Mouse (Mus musculus) liver, embryonic 14.5 days (tissue): ENCODE results near the gene 5430427O19Rik. TPM values are rescaled to one million over a fixed set of nuclear protein-coding genes. Genes with fewer than 3 reads are reported as not detected.

Source experiments
- ATAC-seq: fragments of 200-750 bp; cut with Nextera tagmentation; 2 replicates; pipeline ENCODE4 v1.8.0; 2017; ENCODE audit warnings: moderate number of reproducible peaks, mild to moderate bottlenecking, moderate library complexity; ENCODE audit not compliant: insufficient read depth
- DNase-seq, 3 experiments: peaks; one replicate each; pipeline ENCODE4 v3.0.0-alpha.2; 2012 to 2013; ENCODE audit warnings: low read depth in 3 of 3, low spot score in 3 of 3
- H3K27ac ChIP-seq: fragments of 300-500 bp; sonication (generic); 2 replicates; pipeline ENCODE4 v1.5.1; 2014; ENCODE audit warnings: moderate library complexity, mild to moderate bottlenecking, control low read depth, inconsistent platforms
- H3K27me3 ChIP-seq: fragments of 300-500 bp; sonication (generic); 2 replicates; pipeline ENCODE4 v1.6.1; 2014; ENCODE audit warnings: mild to moderate bottlenecking, low read length, moderate library complexity; ENCODE audit not compliant: control insufficient read depth, insufficient read depth
- H3K36me3 ChIP-seq: fragments of 300-500 bp; sonication (generic); replicated peaks from 2 replicates; pipeline ENCODE4 v1.6.1; 2014; ENCODE audit warnings: low read depth; ENCODE audit not compliant: control insufficient read depth, insufficient read depth
- H3K4me1 ChIP-seq, 2 experiments: fragments of 200-500 bp in 1 of 2; fragments of 300-500 bp in 1 of 2; sonication (generic) in 1 of 2; replicated peaks; 2 replicates each; pipeline ENCODE4 v1.6.1; 2012 to 2014; ENCODE audit warnings: antibody characterized with exemption in 1 of 2, inconsistent platforms in 1 of 2, low read length in 1 of 2; ENCODE audit not compliant: control insufficient read depth in 2 of 2, insufficient read depth in 2 of 2
- H3K4me2 ChIP-seq: fragments of 300-500 bp; sonication (generic); 2 replicates; pipeline ENCODE4 v1.6.1; 2014; ENCODE audit warnings: low read depth, mild to moderate bottlenecking, control low read depth, moderate library complexity
- H3K4me3 ChIP-seq, 2 experiments: fragments of 200-500 bp in 1 of 2; fragments of 300-500 bp in 1 of 2; sonication (generic) in 1 of 2; 2 replicates each; pipeline ENCODE4 v1.5.1; 2012 to 2014; ENCODE audit warnings: low read depth in 2 of 2, low read length in 2 of 2, mild to moderate bottlenecking in 2 of 2, control low read depth in 1 of 2, inconsistent platforms in 1 of 2, moderate library complexity in 1 of 2; ENCODE audit not compliant: insufficient read depth in 1 of 2
- H3K9ac ChIP-seq: fragments of 300-500 bp; sonication (generic); replicated peaks from 2 replicates; pipeline ENCODE4 v1.6.1; 2014; ENCODE audit warnings: mild to moderate bottlenecking, control low read depth, moderate library complexity
- H3K9me3 ChIP-seq: fragments of 300-500 bp; sonication (generic); 2 replicates; pipeline ENCODE4 v1.6.1; 2016; ENCODE audit warnings: low read length, mixed read lengths; ENCODE audit not compliant: control insufficient read depth
- CTCF ChIP-seq: IDR thresholded peaks from 2 replicates; pipeline ENCODE4 v1.5.1; 2016; ENCODE audit warnings: antibody characterized with exemption, low read depth, control low read depth
- EP300 ChIP-seq: IDR thresholded peaks from 2 replicates; pipeline ENCODE4 v1.6.1; 2016; ENCODE audit warnings: antibody characterized with exemption, low read depth
- WGBS: fragments of 180-500 bp; shearing (Covaris S2); extraction: QIAGEN DNeasy Blood & Tissue Kit; methylation state at CpG from one replicate; pipeline ENCODE4 v1.1.7; 2014; ENCODE audit not compliant: insufficient replicate concordance; 5-methylcytosine and 5-hydroxymethylcytosine counted together
- polyA plus RNA-seq, 2 experiments: library from polyadenylated mRNA; depleted of rRNA in 1 of 2; stranded (reverse) in 1 of 2; unstranded in 1 of 2; fragments of >200 nt; fragmentation: Nextera tagmentation in 1 of 2; extraction: Ambion mirVana in 1 of 2; gene quantifications; 2 replicates each; pipeline versions ENCODE4 v1.2.1 to v1.2.3; 2012 to 2014

5430427O19Rik gene
- polyA plus RNA-seq (2012; rRNA removed) (0.11 and 0.20 TPM in 2 replicates), polyA plus RNA-seq (2014; fragmentation: Nextera tagmentation; extraction: Ambion mirVana) (0.27 and 0.53 TPM in 2 replicates)

DNA sequence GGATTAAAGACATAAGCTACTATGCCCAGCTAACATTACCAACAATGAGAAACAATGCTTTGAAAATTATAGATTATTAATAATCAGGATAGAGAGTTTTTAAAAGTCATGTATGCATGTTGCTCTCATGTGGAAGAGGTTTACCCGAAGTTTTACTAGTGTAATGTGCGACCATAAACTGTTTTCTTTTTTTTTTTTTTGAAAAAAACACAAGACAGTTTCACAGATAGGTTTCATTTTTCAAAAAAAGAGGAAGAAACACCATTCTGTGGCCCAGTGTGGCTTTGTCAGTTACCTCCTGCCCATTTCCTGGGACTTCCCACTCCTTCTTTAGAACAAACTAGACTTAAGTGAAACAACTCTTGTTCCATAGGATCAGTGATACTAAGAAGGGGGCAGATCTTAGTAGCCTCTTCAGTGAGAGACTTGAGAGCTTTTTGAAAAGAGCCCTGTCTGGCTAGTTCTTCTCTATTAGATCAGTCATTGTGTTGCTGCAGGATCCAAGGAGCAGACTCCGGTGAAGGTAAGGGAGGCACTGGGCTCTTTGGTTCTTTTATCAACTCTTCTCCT lies at the start of gene 5430427O19Rik:
Gene 5430427O19Rik (plus strand): TSS at position 441 of the 570 bp plus-strand sequence.
- 21% methylated on average over 3 of the region's 3 CpGs for WGBS

DNA sequence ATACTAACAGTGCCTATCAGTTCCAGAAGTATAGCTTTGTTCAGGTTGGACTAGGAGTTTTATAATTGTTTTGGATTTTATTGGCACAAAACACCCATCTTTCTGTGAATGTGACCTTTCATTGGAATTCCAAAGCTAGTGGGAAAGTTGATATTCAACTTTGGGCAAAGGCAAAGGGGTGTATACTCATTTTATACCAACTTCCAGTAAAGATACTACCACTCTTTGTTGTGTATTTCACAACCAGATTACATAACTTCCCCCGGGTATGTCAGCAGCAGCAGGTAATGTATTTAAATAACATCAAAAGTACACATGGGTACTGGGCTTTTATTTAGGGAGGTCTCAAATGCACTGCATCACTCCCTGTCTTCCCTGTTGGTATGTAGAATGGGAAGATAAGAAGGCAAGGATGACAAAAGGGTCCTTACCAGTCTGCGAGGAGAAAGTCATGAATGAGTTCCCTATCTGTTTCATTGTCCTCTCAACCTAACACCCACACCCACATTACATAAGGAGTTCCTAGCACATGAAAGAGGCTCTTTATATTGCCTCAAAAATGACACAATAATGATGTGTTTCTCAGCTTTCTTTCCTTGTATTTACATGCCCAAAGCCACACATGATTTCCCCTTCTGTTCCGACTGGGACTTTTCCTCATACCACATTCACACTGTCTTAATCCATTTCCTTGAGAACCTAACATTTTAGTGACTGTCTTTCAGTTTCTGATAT lies 42.3 kb upstream of the 5430427O19Rik start:
- DNase-seq = no peak
- no peak for ATAC-seq
- Histone ChIP-seq H3K27ac (no peak overlapping the region), H3K4me2 (no peak overlapping the region), H3K36me3 (no peaks in the 10 kb centered on the region), H3K4me3 (no peak overlapping the region), H3K27me3 (no peaks in the 10 kb centered on the region), H3K9me3 (no peaks in the 10 kb centered on the region), H3K9ac (no peak overlapping the region), H3K4me1 (no peaks in the 10 kb centered on the region)
- TF ChIP-seq EP300 (no peak), CTCF (no peak)
- 49% methylated on average over 3 of the region's 3 CpGs for WGBS

More for the DNA sequence above, at the start of gene 5430427O19Rik:
- ATAC-seq (no peak), DNase-seq (peak in 1 of 3 experiments; percentile 0)
- Histone ChIP-seq H3K36me3 (no peaks in the 10 kb centered on the region), H3K27ac (no peak within 1 kb of the TSS), H3K9ac (no peak within 1 kb of the TSS), H3K4me1 (no peaks in the 10 kb centered on the region), H3K4me2 (no peak within 1 kb of the TSS), H3K4me3 (no peak within 1 kb of the TSS), H3K27me3 (no peaks in the 10 kb centered on the region), H3K9me3 (no peaks in the 10 kb centered on the region)
- TF ChIP-seq EP300 (no peak), CTCF (no peak)

DNA sequence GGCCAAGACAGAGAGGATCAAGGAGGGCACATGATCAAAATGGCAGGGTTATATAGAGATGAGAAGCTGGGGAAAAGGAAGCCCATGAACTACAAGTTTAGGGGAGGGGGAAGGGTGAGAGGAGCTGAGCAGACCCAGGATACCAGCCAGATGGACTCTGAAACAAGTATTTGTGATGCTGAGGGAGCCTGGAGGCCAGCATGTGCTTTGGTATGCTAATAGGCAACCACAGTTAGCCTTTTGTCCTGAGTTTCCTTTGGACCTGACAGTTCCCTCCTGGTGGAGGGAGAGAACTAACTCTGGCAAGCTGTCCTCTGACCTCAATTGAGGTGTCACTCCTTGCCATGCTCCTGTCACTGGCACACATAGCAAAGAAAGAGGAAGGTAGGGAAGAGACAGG lies 41.2 kb upstream of the 5430427O19Rik start:
- no peak overlapping the region for H3K27ac ChIP-seq
- no peaks in the 10 kb centered on the region for H3K36me3 ChIP-seq
- H3K9ac ChIP-seq = no peak overlapping the region
- H3K4me2 ChIP-seq = no peak overlapping the region
- H3K4me3 ChIP-seq = no peak overlapping the region
- no peak for TF ChIP-seq CTCF
- no peak for TF ChIP-seq EP300
- DNase-seq = no peak
- H3K27me3 ChIP-seq = no peaks in the 10 kb centered on the region
- no peaks in the 10 kb centered on the region for H3K9me3 ChIP-seq
- ATAC-seq = no peak
- H3K4me1 ChIP-seq = no peaks in the 10 kb centered on the region

DNA sequence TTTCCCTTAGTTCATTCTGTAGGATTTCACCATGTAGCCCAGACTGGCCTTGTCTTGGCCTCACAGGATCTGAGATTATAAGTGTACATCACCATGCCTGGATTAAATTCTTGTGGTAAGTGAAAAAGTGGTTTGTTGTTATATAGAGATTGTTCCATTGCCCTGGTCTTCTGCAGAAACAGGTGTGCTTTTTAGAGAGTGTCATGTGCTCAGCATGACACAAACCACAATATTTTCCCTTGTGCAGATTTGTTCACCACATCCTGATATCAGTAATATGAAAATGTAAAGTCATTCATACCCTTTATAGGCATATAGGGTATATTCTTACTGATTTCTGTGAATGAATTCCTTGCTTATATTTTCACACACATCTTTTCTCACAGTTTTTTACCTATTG lies 31.0 kb upstream of the 5430427O19Rik start:
- no peaks in the 10 kb centered on the region for H3K9me3 ChIP-seq
- TF ChIP-seq EP300 = no peak
- TF ChIP-seq CTCF = no peak
- H3K27me3 ChIP-seq = no peaks in the 10 kb centered on the region
- ATAC-seq (no peak), DNase-seq (no peak)
- H3K36me3 ChIP-seq = no peaks in the 10 kb centered on the region
- H3K27ac ChIP-seq = no peak overlapping the region
- no peaks in the 10 kb centered on the region for H3K4me1 ChIP-seq
- H3K4me3 ChIP-seq = no peak overlapping the region
- H3K9ac ChIP-seq = no peak overlapping the region
- H3K4me2 ChIP-seq = no peak overlapping the region

DNA sequence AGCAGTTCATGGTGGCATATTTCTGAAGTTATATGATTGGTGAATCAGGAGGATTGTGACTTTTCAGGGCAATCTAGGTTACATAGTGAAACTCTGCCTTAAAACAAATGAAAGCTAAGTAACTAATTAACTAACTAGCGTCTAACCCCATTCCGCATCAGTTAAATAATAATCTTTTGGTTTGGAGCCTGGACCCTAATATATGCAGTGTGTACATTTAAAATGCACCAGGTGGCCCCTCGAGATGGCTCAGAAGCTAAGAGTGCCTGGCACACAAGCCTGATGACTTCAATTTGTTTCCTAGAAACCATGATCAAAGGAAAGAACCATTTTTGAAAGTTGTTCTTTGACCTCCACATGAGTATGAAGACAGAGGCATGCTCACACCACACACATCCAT lies 14.2 kb upstream of the 5430427O19Rik start:
- H3K27ac ChIP-seq = no peak overlapping the region
- 55% methylated on average over 3 of the region's 3 CpGs for WGBS
- ATAC-seq = no peak

More for the DNA sequence above, 14.2 kb upstream of the 5430427O19Rik start:
- Histone ChIP-seq H3K9me3 (no peaks in the 10 kb centered on the region), H3K9ac (no peak overlapping the region), H3K4me1 (no peaks in the 10 kb centered on the region), H3K4me2 (no peak overlapping the region), H3K4me3 (no peak overlapping the region), H3K27me3 (no peaks in the 10 kb centered on the region), H3K36me3 (no peaks in the 10 kb centered on the region)
- TF ChIP-seq CTCF = no peak
- no peak for TF ChIP-seq EP300
- no peak for DNase-seq
